Mouse (Mus musculus): ENCODE data around the gene Meiob. TPM values are rescaled to one million over a fixed set of nuclear protein-coding genes. Genes with fewer than 3 reads are reported as not detected.
A peak's percentile ranks its signal among the peaks of the same experiment; 100 is the strongest.

Gene Meiob
- polyA plus RNA-seq, 1 experiment, result 4.7 TPM

GRCm38 (mm10) chr17:24873695-24874404 is 69.8 kb downstream of the Meiob start:
- peak overlapping the region; percentile 90 for H3K4me3 ChIP-seq (ENCODE audit: control insufficient read depth, low read depth, low read length)
- no peak for TF ChIP-seq POLR2A (IDR thresholded peaks at IDR 0.05; ENCODE audit: control insufficient read depth, low read depth, low read length)
- TF ChIP-seq CTCF (IDR thresholded peaks at IDR 0.05; ENCODE audit: control insufficient read depth, insufficient read depth, insufficient replicate concordance, low read depth, low read length), result no peak
- no peaks in the 10 kb centered on the region for H3K27me3 ChIP-seq (ENCODE audit: control insufficient read depth, insufficient read depth, low read length)
- peak overlapping the region; percentile 70; the same call in 1 of the 2 replicates for H3K27ac ChIP-seq (ENCODE audit: control insufficient read depth, insufficient read depth, low read depth, low read length)
- no peaks in the 10 kb centered on the region for H3K36me3 ChIP-seq (ENCODE audit: control insufficient read depth, insufficient read depth, low read length)
- no peaks in the 10 kb centered on the region; the same call in 1 of the 2 replicates for H3K4me1 ChIP-seq (ENCODE audit: control insufficient read depth, insufficient read depth, low read length)

DNA sequence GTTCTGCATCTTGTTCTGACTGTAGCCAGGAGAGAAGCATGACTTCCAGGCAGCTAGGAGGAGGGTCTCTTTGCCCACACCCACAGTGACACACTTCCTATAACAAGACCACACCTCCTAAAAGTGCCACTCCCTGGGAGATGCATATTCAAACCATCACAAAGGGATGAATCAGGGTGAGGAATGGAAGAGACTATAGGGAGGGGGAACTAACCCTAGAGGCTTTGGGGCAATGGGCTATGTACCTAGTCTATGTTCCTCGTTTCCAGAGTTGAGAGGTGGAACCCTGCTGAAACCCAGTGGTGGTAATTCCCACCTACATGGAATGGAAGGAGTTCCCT is 70.3 kb downstream of the Meiob start:
- TF ChIP-seq CTCF (IDR thresholded peaks at IDR 0.05; ENCODE audit: control insufficient read depth, insufficient read depth, insufficient replicate concordance, low read depth, low read length), result no peak
- peak; percentile 44; the same call in 1 of the 2 replicates for TF ChIP-seq POLR2A (IDR thresholded peaks at IDR 0.05; ENCODE audit: control insufficient read depth, low read depth, low read length)
- Histone ChIP-seq H3K27ac (ENCODE audit: control insufficient read depth, insufficient read depth, low read depth, low read length) (peak overlapping the region; percentile 70; the same call in 1 of the 2 replicates), H3K36me3 (ENCODE audit: control insufficient read depth, insufficient read depth, low read length) (no peaks in the 10 kb centered on the region), H3K27me3 (ENCODE audit: control insufficient read depth, insufficient read depth, low read length) (no peaks in the 10 kb centered on the region), H3K4me1 (ENCODE audit: control insufficient read depth, insufficient read depth, low read length) (no peaks in the 10 kb centered on the region; the same call in 1 of the 2 replicates), H3K4me3 (ENCODE audit: control insufficient read depth, low read depth, low read length) (peak overlapping the region; percentile 90)

DNA sequence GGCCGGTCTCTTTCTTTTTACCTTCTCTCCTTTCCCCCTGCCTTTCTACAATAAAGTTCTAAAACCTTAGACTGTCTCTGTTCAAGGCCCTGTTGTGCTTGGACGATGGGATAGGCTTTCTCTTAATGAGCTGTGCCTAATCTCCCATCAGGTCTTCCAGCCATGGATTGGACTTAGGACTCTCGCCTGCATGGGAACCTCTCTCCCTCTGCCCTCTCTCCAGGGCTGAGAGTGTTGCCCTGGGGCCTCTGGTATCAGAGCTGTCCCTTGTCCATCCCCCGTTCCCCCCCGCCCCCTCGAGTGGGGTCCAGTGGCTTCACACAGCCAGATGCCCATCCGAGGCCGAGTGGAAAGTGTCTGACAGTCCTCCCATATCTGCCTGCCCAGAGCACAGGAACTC is 70.9 kb downstream of the Meiob start:
- Histone ChIP-seq H3K27me3 (ENCODE audit: control insufficient read depth, insufficient read depth, low read length) (no peaks in the 10 kb centered on the region), H3K27ac (ENCODE audit: control insufficient read depth, insufficient read depth, low read depth, low read length) (no peak overlapping the region), H3K4me1 (ENCODE audit: control insufficient read depth, insufficient read depth, low read length) (no peaks in the 10 kb centered on the region; the same call in 1 of the 2 replicates), H3K4me3 (ENCODE audit: control insufficient read depth, low read depth, low read length) (peak overlapping the region; percentile 90), H3K36me3 (ENCODE audit: control insufficient read depth, insufficient read depth, low read length) (no peaks in the 10 kb centered on the region)
- TF ChIP-seq CTCF (IDR thresholded peaks at IDR 0.05; ENCODE audit: control insufficient read depth, insufficient read depth, insufficient replicate concordance, low read depth, low read length) (no peak), POLR2A (IDR thresholded peaks at IDR 0.05; ENCODE audit: control insufficient read depth, low read depth, low read length) (no peak)

GRCm38 (mm10) chr17:24877336-24878116 is 73.4 kb downstream of the Meiob start:
- Histone ChIP-seq H3K27ac (ENCODE audit: control insufficient read depth, insufficient read depth, low read depth, low read length) (no peak overlapping the region), H3K4me1 (ENCODE audit: control insufficient read depth, insufficient read depth, low read length) (no peaks in the 10 kb centered on the region), H3K27me3 (ENCODE audit: control insufficient read depth, insufficient read depth, low read length) (no peaks in the 10 kb centered on the region), H3K36me3 (ENCODE audit: control insufficient read depth, insufficient read depth, low read length) (no peaks in the 10 kb centered on the region), H3K4me3 (ENCODE audit: control insufficient read depth, low read depth, low read length) (no peak overlapping the region)
- no peak for TF ChIP-seq CTCF (IDR thresholded peaks at IDR 0.05; ENCODE audit: control insufficient read depth, insufficient read depth, insufficient replicate concordance, low read depth, low read length)
- no peak for TF ChIP-seq POLR2A (IDR thresholded peaks at IDR 0.05; ENCODE audit: control insufficient read depth, low read depth, low read length)

DNA sequence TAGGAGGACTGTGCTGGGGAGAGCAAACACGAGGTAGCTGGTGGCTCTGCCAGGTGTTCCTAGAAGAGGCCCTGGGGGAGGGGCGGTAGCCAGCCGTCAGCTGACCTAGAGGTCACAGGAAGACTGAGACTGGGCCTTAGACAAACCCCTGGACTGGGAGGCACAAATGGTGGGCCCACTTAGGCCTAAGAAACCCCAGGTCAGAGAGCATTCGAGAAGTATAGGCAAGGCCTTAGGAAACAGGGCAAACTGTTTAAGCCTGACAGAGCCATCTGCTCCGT is 74.0 kb downstream of the Meiob start:
- H3K36me3 ChIP-seq (ENCODE audit: control insufficient read depth, insufficient read depth, low read length), result no peaks in the 10 kb centered on the region
- no peaks in the 10 kb centered on the region for H3K27me3 ChIP-seq (ENCODE audit: control insufficient read depth, insufficient read depth, low read length)
- H3K4me1 ChIP-seq (ENCODE audit: control insufficient read depth, insufficient read depth, low read length), result no peaks in the 10 kb centered on the region
- H3K27ac ChIP-seq (ENCODE audit: control insufficient read depth, insufficient read depth, low read depth, low read length), result no peak overlapping the region
- H3K4me3 ChIP-seq (ENCODE audit: control insufficient read depth, low read depth, low read length), result no peak overlapping the region
- no peak for TF ChIP-seq CTCF (IDR thresholded peaks at IDR 0.05; ENCODE audit: control insufficient read depth, insufficient read depth, insufficient replicate concordance, low read depth, low read length)
- no peak for TF ChIP-seq POLR2A (IDR thresholded peaks at IDR 0.05; ENCODE audit: control insufficient read depth, low read depth, low read length)

DNA sequence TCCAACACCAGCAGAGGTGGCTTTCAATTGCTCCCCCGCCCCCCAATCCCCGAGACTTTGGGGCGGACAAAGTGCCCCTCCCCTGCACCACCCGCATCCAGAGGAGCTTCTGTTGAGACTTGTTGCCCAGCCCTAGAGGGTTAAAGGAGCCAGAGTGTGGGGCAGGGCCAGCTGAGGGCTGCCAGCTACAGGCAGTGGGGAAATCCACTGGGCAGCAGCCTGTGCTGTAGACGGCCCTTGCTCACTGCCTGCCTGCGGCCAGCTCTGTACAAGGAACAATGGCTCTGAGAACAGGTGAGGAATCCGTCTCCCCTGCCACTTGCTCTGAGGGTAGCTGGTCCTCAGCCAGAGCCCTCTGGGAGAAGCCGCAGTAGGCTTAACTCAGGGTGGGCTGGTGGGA is 74.4 kb downstream of the Meiob start:
- Histone ChIP-seq H3K27me3 (ENCODE audit: control insufficient read depth, insufficient read depth, low read length) (no peaks in the 10 kb centered on the region), H3K27ac (ENCODE audit: control insufficient read depth, insufficient read depth, low read depth, low read length) (no peak overlapping the region), H3K4me3 (ENCODE audit: control insufficient read depth, low read depth, low read length) (no peak overlapping the region), H3K36me3 (ENCODE audit: control insufficient read depth, insufficient read depth, low read length) (no peaks in the 10 kb centered on the region), H3K4me1 (ENCODE audit: control insufficient read depth, insufficient read depth, low read length) (no peaks in the 10 kb centered on the region)
- TF ChIP-seq CTCF (IDR thresholded peaks at IDR 0.05; ENCODE audit: control insufficient read depth, insufficient read depth, insufficient replicate concordance, low read depth, low read length), result no peak
- TF ChIP-seq POLR2A (IDR thresholded peaks at IDR 0.05; ENCODE audit: control insufficient read depth, low read depth, low read length), result no peak

- Histone ChIP-seq H3K4me1 (ENCODE audit: control insufficient read depth, insufficient read depth, low read length) (peaks cover 6% of the 10 kb centered on the region; the same call in 1 of the 2 replicates), H3K4me3 (ENCODE audit: control insufficient read depth, low read depth, low read length) (no peak overlapping the region), H3K27me3 (ENCODE audit: control insufficient read depth, insufficient read depth, low read length) (no peaks in the 10 kb centered on the region), H3K27ac (ENCODE audit: control insufficient read depth, insufficient read depth, low read depth, low read length) (no peak overlapping the region), H3K36me3 (ENCODE audit: control insufficient read depth, insufficient read depth, low read length) (no peaks in the 10 kb centered on the region; the same call in 1 of the 2 replicates)
- TF ChIP-seq POLR2A (IDR thresholded peaks at IDR 0.05; ENCODE audit: control insufficient read depth, low read depth, low read length), result 0 out of 2 replicates have a peak, but pooled peaks have one; percentile 8
- TF ChIP-seq CTCF (IDR thresholded peaks at IDR 0.05; ENCODE audit: control insufficient read depth, insufficient read depth, insufficient replicate concordance, low read depth, low read length), result peak; percentile 38; the same call in 1 of the 2 replicates
Measured at GRCm38 (mm10) chr17:24881738-24882440, 77.8 kb downstream of the Meiob start.
